Mouse (Mus musculus): ENCODE data around the gene Mgat5. TPM values are rescaled to one million over a fixed set of nuclear protein-coding genes. Genes with fewer than 3 reads are reported as not detected.

Mgat5 gene
- 10.7 and 14.3 TPM in 2 replicates for total RNA-seq (2021)
- long read RNA-seq, partial matches to known transcripts = 0 of 3 reads
- long read RNA-seq, other reads (novel, unspliced or antisense) = 3 of 3 reads

DNA sequence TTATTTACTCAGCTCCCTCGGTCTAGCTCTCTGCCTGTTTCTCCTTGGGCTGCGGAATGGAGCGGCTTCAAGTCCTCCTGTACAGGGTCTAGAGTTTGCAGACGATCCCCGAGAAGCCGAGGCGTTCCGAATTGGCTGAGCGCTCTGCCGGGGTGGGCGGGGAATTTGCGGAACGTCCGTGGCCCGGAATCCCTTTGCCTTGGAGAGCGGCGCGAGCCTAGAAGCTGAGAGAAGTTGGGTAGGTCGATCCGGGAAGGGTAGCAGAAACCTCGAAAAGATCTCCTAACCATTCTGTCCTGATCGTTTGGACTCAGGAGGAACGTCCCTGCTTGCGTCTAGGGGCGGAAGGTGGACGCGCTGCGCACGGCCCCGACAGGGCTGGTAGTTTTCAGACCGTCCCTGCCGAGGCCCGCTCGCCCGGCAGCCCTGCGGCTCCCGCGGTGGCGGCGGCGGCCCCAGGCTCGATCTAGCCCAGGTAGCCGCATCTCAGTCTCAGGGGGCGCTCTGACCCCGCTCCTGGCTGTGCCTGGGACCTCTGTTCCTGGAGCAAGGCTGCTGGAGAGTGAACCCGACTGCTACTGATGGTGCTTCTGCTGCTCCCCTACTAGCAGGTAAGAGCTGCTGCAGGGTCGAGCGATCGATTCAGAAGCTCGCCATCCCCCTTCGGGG is at the start of gene Mgat5:
Gene Mgat5 (plus strand): TSS at position 199 of the 669 bp plus-strand sequence.
- peak; percentile 89 for DNase-seq

DNA sequence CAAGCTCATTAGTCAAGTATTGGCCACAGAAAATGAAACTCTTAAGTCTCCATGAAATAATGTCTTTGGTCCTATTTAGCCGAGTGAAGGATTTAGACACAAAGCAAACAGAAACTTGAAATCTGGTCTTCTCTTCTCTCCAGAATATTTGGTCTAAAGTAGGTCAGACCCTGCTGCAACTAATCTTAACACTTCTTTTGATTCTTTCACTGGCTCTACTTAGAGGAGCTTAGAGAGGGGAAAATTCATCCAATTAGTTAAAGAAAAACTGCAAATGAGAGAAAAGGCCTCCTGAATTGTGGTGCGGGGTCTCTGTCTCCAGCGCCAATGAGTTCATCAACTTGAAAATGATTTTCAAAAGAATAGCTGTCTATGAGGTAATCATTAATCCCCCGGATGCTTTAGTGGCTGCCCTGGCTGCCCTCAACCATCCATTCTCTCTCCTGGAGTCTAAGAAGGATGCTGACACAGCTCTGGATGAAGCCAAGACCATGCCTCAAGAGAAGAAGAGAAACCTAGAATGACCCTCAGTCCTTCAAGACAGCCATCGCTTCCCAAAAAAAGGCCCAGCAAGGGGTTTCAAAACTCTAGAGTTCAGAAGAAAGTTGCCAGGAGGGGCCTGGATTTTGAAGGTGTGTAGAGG is 44.6 kb upstream of the Mgat5 start:
- no peak for DNase-seq

DNA sequence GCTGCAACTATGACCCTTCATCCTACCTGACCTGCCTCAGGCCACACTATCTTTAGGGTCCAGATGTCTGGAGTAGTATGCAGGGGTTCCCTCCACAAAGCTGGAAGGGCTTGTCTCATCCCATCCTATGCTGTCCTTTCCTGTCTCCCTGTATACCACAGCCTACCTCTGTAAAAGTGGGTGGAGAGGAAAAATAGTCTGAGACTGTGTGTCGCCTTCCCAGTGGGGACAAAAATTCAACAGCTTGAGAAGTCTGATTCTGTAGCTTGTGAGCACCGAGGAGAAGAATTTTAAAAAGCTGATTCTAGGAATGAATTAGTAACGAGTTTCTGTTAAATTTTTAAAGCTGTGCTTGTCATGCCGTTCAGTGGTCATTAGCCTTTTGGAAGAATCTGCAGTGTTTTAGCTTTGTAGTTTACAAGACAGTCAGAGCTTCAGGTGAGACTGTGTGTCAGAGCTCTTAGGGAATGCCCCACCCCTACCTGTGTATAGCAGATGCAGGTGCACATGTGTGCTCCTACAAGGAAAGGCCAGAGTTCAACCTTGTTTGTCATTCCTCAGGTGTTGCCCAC is 40.1 kb upstream of the Mgat5 start:
- DNase-seq = no peak

DNA sequence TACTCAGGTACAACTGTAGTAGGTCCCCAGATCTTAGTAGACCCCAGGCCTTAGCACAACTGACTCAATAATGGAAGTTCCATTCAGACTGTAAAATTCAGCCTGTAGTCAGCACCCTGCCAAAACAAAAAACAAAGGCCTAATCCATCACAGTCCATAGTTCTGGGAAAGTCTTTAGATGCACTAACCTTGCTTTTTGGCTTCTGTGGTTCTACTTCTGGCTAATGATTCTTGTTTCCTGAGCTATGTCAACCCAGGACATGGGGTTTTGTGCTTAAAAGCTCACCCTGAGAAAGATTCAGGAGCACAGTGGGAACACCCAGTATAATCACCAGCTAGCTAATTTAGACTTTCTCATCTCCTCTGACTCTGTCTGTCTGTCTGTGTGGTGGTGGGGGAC is 38.3 kb upstream of the Mgat5 start:
- DNase-seq = no peak

DNA sequence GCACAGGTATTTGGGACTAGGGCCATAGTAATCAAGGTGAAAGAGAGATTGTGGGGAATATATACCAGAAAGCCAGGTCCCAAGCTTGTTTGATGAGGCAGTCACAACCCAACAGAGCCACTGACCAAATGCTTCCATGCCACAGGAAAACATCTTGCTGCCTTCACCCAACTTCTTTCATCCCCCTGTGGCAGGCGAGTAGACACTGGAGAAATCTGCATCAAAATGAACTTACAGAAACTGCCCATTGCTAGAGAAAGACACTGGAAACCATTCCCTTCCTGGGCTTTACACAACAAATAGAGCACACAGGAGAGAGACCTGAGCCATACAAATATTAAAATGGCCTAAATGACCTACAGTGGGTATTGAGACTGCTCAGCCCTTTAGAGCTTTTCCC is 37.2 kb upstream of the Mgat5 start:
- DNase-seq = no peak

DNA sequence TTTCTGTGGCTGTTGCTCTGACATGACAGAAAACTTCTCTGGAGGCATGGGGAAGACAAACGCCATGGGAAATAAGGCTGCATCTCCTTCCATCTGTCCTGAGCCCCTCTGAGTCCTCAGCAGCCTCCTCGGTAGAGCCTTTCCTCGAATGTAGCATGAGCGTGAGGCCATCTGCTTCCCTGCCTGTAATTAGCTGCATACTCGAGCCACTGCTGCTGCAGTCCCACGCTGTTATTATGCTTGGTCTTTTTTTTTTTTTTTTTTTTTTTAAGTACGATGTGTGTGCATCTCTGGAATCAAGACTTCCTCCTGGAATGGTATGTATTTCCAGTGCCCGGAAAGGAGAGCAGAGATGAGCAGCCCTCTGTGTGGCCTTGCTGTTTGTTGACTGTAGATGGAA is 36.6 kb upstream of the Mgat5 start:
- DNase-seq = no peak

DNA sequence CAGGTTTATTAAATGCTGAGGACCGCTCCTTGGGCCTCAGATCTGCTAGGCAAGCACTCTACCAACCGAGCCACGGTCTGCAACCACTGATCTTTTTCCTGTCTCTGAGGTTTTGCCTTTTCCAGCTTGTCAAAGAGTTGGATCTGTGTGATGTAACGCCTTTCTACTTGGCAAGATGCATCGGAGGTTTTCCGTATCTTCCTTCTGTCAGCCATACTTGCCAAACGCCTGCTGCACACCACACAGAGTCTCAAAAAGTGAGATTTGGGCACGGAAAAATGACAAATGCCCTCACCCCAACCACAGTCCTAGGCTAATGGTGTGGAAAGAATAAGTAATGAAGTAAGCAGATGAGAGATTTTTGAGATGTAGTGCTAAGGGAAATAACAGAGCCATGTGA is 35.3 kb upstream of the Mgat5 start:
- no peak for DNase-seq

DNA sequence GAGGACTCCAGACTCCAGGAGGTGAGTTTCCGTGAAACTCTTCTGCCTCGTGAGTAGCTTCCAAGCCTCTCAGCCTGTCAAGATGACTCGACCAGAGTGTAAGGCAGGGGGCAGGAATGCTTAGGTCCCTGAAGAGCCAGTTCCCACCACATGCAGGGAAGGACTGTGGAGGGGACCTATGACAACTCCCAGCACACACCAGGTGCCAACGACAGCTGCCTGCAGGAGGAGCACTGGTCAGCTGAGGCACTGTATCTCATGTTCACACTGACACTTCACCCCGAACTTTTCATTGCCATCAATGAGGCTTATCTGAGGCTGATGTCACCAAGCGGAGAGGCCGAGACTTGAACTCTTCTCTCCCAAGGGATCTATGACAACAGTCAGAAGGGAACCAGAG is 33.5 kb upstream of the Mgat5 start:
- DNase-seq = no peak

DNA sequence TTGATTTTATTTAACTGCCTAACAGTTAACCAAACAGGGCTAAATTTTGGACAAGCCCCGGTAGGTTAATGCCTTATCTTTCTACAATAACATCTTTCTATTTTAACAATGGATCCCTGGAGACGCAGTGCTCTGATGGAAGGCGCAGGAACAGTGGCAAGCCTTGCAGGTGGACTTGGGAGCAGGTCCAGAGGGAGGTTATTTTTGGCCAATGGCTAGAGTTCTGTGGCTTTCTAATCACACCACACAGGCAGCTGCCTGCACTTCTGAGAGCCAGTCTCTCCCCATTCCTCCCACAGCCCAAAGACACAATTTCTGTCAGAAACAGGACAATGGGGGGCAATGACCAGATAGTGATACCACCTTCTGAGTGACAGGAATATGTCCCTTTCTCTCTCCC is 31.4 kb upstream of the Mgat5 start:
- DNase-seq = no peak

DNA sequence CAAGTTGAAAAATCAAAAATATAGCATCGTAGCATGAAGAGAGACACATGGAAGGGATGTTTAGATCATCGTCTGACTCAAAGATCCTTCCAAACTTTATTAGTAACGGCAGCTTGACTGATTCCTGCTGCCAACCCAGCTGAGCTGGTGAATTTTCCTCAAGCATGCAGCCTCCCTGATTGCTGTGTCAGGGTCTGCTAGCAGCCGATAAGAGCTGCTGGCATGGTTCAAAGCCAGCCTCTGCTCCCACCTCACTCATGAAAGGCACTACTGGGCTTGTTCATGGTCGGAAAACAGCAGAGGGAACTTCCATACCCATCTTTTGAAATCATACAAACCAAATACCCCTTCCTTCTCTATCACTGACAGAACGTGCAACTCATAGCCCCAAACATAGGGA is 12.4 kb upstream of the Mgat5 start:
- DNase-seq = no peak

DNA sequence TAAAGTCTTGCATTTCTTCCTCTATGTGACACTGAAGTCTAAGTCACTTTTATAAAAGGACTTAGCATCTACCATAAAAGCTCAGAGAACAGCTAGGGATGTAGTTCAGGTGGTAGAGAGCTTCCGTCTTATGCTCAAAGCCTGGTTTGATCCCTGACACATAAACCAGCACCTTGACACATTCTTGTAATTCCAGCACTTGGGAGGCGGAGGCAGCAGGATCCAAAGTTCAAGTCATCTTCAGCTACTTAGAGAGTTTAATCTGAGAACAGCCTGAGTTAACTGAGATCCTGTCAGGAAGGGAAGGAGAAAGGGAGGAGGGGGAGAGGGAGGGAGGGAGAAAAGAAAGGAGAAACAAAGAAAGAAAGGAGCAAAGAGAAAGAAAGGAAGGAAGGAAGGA is 5.6 kb upstream of the Mgat5 start:
- DNase-seq = no peak

DNA sequence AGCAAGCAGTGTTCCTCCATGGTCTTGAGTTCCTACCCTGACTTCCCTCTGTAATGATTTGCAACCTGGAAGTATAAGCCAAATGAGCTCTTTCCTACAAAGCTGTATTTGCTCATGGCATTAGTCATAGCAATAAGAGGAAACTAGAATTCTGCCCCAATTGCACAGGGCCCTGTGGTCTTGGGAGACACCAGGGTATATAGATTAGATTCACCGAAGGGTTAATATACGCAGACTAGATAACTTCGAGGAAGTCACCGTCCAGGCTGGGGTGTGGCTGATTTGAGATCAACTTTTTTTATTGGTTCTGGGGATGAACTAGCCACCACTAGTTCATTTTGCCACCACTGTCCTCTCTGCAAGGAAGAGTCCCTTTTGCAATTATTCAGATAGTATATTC is 2.5 kb upstream of the Mgat5 start:
- no peak for DNase-seq

DNA sequence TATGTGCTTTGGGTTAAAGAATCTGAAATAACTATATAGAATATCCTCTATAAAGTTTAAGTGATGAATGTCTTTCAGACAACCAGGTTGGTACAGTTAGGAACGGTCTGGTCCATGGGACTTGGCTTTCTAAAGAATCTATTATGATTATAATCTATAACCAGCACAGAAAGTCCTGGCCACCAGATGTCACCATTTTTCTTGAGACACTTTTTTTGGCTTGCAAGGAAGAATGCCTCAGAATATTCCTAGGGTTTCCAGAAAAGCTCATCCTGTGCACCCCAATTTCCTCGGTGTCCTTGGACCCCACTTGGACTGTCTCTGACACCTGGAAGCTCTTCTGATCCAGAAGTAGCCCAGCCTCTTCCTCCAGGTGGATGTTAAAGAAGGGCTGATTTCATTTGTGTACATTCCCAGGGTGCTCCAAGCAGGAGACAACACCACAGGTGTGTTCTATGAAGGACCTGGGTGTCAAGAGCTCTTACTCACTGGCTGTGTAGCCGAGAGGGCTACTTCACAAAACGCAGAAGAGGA is 1.5 kb upstream of the Mgat5 start:
- peak; percentile 10 for DNase-seq

DNA sequence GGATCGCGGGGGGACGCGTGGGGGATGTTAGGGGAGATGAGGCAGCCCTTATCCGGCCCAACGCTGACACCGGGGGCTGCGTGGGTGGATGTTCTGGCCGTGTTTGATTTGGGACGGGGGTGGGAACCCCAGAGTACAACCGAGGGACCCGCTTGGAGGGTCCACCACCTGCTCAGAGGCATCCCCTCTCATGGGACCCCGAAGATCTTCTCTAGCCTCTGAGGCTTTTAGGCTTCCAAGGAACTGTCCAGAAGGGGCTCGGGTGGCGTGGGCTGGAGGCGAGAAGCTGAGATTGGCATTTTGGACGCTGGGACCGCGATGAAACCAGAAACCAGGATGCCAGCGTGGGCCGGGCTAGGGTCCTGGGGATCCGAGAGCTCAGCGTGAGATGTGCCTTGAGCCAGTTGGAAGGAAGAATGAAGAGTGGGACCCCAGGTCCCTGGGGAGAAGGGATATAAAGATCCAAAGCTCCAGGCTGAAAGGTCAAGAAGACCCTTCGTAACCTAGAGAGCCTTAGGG is 745 bp downstream of the Mgat5 start:
- DNase-seq = peak; percentile 18

DNA sequence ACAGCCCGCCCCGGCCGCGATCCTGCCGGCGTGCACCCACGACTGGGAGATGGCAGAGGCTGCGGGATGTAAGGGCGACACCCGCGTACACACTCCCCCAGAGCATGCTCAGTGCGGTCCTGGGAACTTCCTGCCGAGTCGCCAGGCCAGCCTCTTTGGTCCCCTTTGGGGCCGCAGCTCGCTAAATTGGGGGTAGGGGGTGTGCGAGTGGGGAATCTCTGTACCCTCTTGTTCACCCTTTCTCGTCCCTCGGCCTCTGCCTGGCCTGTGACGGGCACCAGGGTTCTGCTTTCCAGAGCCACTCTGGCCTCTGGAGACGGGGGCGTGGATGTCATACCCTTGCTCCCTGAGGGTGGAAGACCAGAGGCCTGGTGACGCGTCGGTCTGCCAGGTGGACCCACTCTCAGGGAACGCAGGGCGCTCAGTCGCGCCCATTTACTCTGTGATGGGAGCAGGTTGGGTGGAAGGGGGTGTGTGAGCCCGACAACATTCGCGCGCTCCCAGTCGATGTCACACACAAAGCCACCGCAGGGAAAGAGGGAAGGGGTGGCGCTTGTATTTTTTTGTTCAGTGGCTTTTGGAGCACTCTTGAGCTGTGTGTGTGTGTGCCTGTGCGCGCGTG is 1.3 kb downstream of the Mgat5 start:
- DNase-seq = peak; percentile 51

DNA sequence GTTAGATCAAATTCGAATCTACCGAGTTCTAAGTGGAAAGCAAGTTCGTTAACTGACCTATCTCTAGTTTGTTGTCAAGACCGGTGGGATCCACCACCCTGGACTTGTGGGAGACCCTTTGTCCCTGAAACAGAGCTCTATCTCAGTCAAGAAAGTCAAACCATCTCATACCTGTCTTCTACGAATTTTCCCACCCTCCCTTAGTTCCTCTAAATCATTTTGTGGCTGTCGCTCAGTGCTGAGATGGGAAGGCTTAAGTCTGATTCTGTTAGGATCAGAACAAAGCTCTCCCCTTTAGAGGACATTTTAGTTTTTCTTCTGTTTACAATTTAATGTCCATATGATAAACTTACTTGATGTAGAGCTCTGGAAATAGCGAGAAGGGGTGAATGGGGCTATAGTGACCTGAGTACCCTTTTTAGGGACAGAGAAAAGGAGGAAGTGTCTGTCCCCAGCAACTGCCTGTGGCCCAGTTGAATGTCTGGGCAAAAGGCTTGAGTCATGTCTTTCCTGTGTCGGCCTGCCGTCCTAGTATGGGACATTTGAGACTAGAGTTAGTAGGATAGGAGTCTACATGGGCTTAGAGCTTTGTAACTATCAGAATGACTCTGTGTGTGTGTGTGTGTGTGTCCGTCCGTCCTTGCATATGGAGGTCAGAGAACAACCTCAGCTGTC is 2.2 kb downstream of the Mgat5 start:
- no peak for DNase-seq

DNA sequence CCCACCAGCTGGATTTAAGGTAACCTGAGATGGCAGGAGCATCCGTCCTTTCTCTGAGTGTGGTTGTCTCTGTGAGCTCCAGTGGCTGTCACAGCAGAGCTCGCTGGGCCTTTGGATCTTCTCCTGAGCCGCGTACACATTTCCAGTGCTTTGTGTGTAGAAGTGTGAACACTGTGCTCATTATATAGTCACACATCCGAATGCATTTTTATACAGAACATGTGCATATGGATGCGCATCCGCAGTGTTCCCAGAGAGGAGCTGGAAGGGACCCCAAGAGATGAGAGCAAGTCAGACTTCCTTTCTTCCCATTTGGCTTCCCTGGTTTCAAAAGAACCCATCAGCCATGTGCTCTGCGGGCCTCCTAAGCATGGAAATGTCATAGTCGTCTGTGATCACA is 3.4 kb downstream of the Mgat5 start:
- DNase-seq = no peak

DNA sequence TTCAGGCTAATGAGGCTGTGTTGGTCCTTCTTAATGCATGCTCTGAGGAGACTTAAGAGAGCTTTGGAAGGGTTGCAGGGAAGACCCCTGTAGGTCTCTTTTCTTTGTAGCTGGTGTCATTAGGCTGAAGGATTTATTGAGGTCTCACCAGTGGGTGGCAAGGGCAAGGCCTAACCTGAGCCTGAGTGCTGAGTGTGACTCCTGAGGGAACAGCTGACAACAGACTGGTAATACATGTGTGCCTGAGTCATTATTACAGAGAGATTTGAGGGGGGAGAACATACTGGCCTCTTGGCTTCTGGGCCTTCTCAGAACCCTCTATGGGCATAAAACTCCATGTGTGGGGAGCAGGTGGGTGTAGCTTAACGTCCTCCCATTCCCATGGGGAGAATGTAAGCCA is 8.0 kb downstream of the Mgat5 start:
- no peak for DNase-seq

DNA sequence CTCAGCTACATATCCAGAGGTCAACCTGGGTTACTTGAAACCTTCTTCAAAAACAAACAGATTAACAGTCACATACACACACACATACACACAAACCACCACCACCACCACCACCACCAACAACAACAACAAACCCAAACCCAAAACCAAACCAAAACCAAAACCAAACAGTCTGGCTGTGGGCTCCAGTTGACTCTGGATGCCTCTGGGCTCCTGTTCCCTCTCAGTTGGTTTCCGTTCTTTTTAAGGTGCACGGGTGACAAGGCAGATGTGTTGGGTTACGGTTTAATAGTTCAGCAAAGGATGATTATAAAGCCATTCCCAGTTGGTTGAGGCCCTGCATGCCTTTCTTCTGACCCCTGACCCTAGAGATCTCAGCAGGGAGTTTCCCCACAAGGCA is 8.6 kb downstream of the Mgat5 start:
- no peak for DNase-seq

DNA sequence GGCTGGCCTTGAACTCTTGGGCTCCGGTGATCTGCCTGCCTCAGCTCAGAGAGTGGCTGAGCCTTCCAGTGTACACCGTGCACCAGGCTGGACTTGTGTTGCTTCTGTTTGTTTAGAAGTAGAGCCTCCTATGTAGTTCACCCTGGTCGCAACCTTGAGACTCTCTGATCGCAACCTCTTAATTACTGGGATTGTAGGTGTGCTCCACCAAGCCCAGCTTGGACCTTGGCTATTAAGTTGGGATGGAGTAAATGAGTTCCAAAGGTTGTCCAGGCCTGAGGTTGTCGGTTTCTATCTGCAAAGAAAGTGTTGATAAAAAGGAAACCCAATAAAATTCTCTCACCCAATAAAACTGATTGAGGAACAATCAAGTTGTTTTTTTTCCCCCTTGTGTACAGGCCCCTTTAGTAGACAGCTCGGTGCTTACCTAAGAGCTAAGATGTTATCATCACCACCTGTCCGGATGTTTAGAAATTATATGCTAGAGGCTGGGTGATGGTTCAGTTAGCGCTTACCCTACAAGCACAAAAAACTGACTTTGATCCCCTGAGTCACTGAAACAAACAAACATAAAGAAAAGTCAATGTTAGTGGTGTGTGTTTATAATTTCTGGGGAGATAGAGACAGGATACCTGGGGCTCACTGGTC is 9.9 kb downstream of the Mgat5 start:
- no peak for DNase-seq

DNA sequence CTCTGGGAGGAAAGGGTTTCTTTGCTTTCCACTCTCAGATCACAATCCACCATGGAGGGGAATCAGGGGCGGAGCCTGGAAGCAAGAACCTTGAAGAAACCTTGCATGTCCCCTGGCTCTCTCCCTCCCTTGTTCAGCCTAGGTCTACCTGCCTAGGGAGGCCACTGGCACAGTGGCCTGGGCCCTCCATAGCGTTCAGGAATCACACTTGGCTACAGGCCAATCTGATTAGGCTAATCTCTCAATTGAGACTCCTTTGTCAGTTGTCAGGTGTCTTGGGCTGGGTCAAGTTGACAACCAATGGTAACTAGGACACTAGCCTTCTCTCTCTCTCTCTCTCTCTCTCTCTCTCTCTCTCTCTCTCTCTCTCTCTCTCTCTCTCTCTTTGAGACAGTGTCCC is 12.2 kb downstream of the Mgat5 start:
- DNase-seq = no peak

DNA sequence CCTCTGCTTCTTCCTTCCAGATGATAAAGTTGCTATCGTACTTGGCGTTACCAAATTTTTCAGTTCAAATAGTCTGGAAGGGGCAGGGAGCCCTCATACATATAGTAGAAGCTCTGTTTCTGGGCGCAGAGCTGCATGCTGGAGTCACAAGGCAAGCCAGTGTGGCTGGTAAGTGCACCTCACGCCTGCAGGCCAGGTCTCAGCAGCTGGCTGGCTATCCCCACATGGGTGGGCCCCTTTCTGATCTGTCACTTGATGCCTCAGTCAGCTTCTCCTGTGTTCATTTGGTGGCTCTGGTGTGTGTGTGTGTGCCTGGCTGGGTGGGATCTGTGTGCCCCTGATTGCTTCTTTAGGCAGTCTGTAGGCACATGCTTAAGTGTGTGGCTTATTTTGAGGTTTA is 12.8 kb downstream of the Mgat5 start:
- no peak for DNase-seq

Data from adrenal gland, postnatal 25 days (tissue).